In genomic region chr8:106684387-106684786, GRCm38 (mm10) we compare ENCODE assay signal across 21 mouse cellular contexts.
"Had no signal": no experiment of that assay in that cellular context is flagged by ENCODE, and none has a peak within 500 bp of the region (broad histone marks: within the 10 kb centered on the region; RNA-seq: fewer than 3 reads in every experiment).

No protein-coding gene starts in this region.

- H3K27ac ChIP-seq: limb, embryonic 10.5 days; limb, embryonic 13.5 days; liver, embryonic 12.5 days; liver, embryonic 15.5 days; neural tube, embryonic 12.5 days; stomach, embryonic 15.5 days had no signal

- H3K4me2 ChIP-seq: midbrain, embryonic 11.5 days had no signal

- H3K27me3 ChIP-seq: limb, embryonic 13.5 days; liver, embryonic 12.5 days; liver, embryonic 15.5 days; neural tube, embryonic 12.5 days; neural tube, embryonic 15.5 days; stomach, embryonic 15.5 days had no signal

- H3K4me3 ChIP-seq: neural tube, embryonic 12.5 days; neural tube, embryonic 15.5 days had no signal

- H3K36me3 ChIP-seq: neural tube, embryonic 15.5 days; stomach, embryonic 15.5 days had no signal

- H3K9ac ChIP-seq: limb, embryonic 13.5 days; liver, embryonic 15.5 days; neural tube, embryonic 12.5 days; neural tube, embryonic 15.5 days; stomach, embryonic 15.5 days had no signal

- ATAC-seq: liver, embryonic 12.5 days had no signal

- H3K4me1 ChIP-seq: neural tube, embryonic 12.5 days had no signal

- DNase-seq: kidney, adult 9 months; kidney, postnatal 14 days; kidney, postnatal 4 days; liver; lung, adult 18-20 months; lung, postnatal 14 days; lung, postnatal 4 days; midbrain, embryonic 14.5 days; right cerebral cortex, adult 18-20 months; right cerebral cortex, postnatal 14 days; spleen, adult 18-20 months; thymus, adult 18-20 months; thymus, postnatal 36 days had no signal

- H3K9me3 ChIP-seq: limb, embryonic 10.5 days; limb, embryonic 13.5 days; liver, embryonic 12.5 days; liver, embryonic 15.5 days; neural tube, embryonic 12.5 days; neural tube, embryonic 15.5 days; stomach, embryonic 15.5 days had no signal
